Mouse (Mus musculus) hindbrain, embryonic 11.5 days (tissue): ENCODE results near the gene Zfpm1. TPM values are rescaled to one million over a fixed set of nuclear protein-coding genes. Genes with fewer than 3 reads are reported as not detected.

Experiments
- ATAC-seq: fragments of 200-750 bp; cut with Nextera tagmentation; 2 replicates; pipeline ENCODE4 v1.8.0; 2017; ENCODE audit warnings: mild to moderate bottlenecking, moderate TSS enrichment, moderate library complexity; ENCODE audit not compliant: low FRiP score
- DNase-seq: peaks from one replicate; pipeline ENCODE4 v3.0.0-alpha.2; 2015; ENCODE audit warnings: low spot score
- H3K27ac ChIP-seq: fragments of 300-500 bp; sonication (generic); 2 replicates; pipeline ENCODE4 v1.5.1; 2014; ENCODE audit warnings: mild to moderate bottlenecking, low read depth, low read length
- H3K27me3 ChIP-seq: fragments of 300-500 bp; sonication (generic); 2 replicates; pipeline ENCODE4 v1.6.1; 2014; ENCODE audit warnings: mild to moderate bottlenecking, low read length, moderate library complexity, mixed read lengths; ENCODE audit not compliant: control insufficient read depth, insufficient read depth
- H3K36me3 ChIP-seq: fragments of 300-500 bp; sonication (generic); 2 replicates; pipeline ENCODE4 v1.6.1; 2014; ENCODE audit warnings: mild to moderate bottlenecking, low read length, moderate library complexity, mixed read lengths; ENCODE audit not compliant: control insufficient read depth, insufficient read depth
- H3K4me1 ChIP-seq: fragments of 300-500 bp; sonication (generic); replicated peaks from 2 replicates; pipeline ENCODE4 v1.6.1; 2014; ENCODE audit warnings: low read length, mixed read lengths; ENCODE audit not compliant: control insufficient read depth, insufficient read depth
- H3K4me2 ChIP-seq: fragments of 300-500 bp; sonication (generic); replicated peaks from 2 replicates; pipeline ENCODE4 v1.6.1; 2014; ENCODE audit warnings: mild to moderate bottlenecking, low read depth, low read length
- H3K4me3 ChIP-seq: fragments of 300-500 bp; sonication (generic); 2 replicates; pipeline ENCODE4 v1.5.1; 2014; ENCODE audit warnings: low read depth, low read length
- H3K9ac ChIP-seq: fragments of 300-500 bp; sonication (generic); 2 replicates; pipeline ENCODE4 v1.6.1; 2014; ENCODE audit warnings: low read depth, low read length
- H3K9me3 ChIP-seq: fragments of 300-500 bp; sonication (generic); 2 replicates; pipeline ENCODE4 v1.6.1; 2016; ENCODE audit warnings: low read length; ENCODE audit not compliant: control insufficient read depth
- WGBS: fragments of 180-500 bp; shearing (Covaris S2); extraction: QIAGEN DNeasy Blood & Tissue Kit; methylation state at CpG from one replicate; pipeline ENCODE4 v1.1.7; 2014; 5-methylcytosine and 5-hydroxymethylcytosine counted together
- polyA plus RNA-seq: library from polyadenylated mRNA; unstranded; fragments of >200 nt; fragmentation: Nextera tagmentation; extraction: Ambion mirVana; gene quantifications from 2 replicates; pipeline ENCODE4 v1.2.1, GENCODE M21; 2014

The Zfpm1 gene
- polyA plus RNA-seq, 1 experiment from 2014 or later = 1.9 TPM

- Histone ChIP-seq H3K27ac (no peak overlapping the region), H3K4me1 (0 out of 2 replicates have a peak, but pooled peaks cover 4% of the 10 kb centered on the region)
- 5% methylated on average over 2 of the region's 5 CpGs for WGBS
Measured at GRCm38 (mm10) chr8:122344219-122344618, 62.3 kb downstream of the Zfpm1 start.

GRCm38 (mm10) chr8:122345181-122346095, 63.5 kb downstream of the Zfpm1 start:
- H3K36me3 ChIP-seq = no peaks in the 10 kb centered on the region
- DNase-seq = no peak
- ATAC-seq = no peak
- no peak overlapping the region for H3K4me3 ChIP-seq
- H3K4me1 ChIP-seq = 0 out of 2 replicates have a peak, but pooled peaks cover 4% of the 10 kb centered on the region
- no peak overlapping the region for H3K27ac ChIP-seq
- no peak overlapping the region for H3K4me2 ChIP-seq
- peaks cover 19% of the 10 kb centered on the region for H3K27me3 ChIP-seq
- WGBS = 58% methylated on average over 12 of the region's 12 CpGs
- H3K9ac ChIP-seq = no peak overlapping the region
- no peaks in the 10 kb centered on the region for H3K9me3 ChIP-seq

More at GRCm38 (mm10) chr8:122344219-122344618, 62.3 kb downstream of the Zfpm1 start:
- H3K9me3 ChIP-seq = no peaks in the 10 kb centered on the region
- H3K27me3 ChIP-seq = peaks cover 19% of the 10 kb centered on the region
- ATAC-seq (0 out of 2 replicates have a peak, but pooled peaks have one; percentile 35), DNase-seq (no peak)
- H3K4me3 ChIP-seq = no peak overlapping the region; the same call in 1 of the 2 replicates
- no peak overlapping the region for H3K4me2 ChIP-seq
- H3K9ac ChIP-seq = no peak overlapping the region
- no peaks in the 10 kb centered on the region for H3K36me3 ChIP-seq

- H3K4me2 ChIP-seq = no peak overlapping the region
- 78% methylated on average over 5 of the region's 5 CpGs for WGBS
- ATAC-seq (no peak), DNase-seq (no peak)
- H3K4me3 ChIP-seq = no peak overlapping the region
- 0 out of 2 replicates have a peak, but pooled peaks cover 4% of the 10 kb centered on the region for H3K4me1 ChIP-seq
- H3K9ac ChIP-seq = no peak overlapping the region
- H3K27ac ChIP-seq = no peak overlapping the region
- H3K9me3 ChIP-seq = no peaks in the 10 kb centered on the region
- H3K36me3 ChIP-seq = no peaks in the 10 kb centered on the region
- H3K27me3 ChIP-seq = peaks cover 14% of the 10 kb centered on the region
Measured at GRCm38 (mm10) chr8:122347811-122348552, 66.0 kb downstream of the Zfpm1 start.

- Histone ChIP-seq H3K27ac (no peak overlapping the region), H3K36me3 (no peaks in the 10 kb centered on the region), H3K4me2 (no peak overlapping the region), H3K4me3 (no peak overlapping the region), H3K9ac (no peak overlapping the region), H3K4me1 (no peaks in the 10 kb centered on the region), H3K9me3 (no peaks in the 10 kb centered on the region), H3K27me3 (peaks cover 4% of the 10 kb centered on the region; the same call in 1 of the 2 replicates)
- no peak for DNase-seq
- 45% methylated on average over 15 of the region's 15 CpGs for WGBS
- no peak for ATAC-seq
Measured at GRCm38 (mm10) chr8:122349357-122350297, 67.7 kb downstream of the Zfpm1 start.

- ATAC-seq = peak; percentile 56; the same call in 1 of the 2 replicates
- no peaks in the 10 kb centered on the region for H3K9me3 ChIP-seq
- no peak for DNase-seq
- WGBS = 27% methylated on average over 11 of the region's 11 CpGs
- H3K4me1 ChIP-seq = no peaks in the 10 kb centered on the region
- no peak overlapping the region for H3K4me2 ChIP-seq
- H3K4me3 ChIP-seq = no peak overlapping the region
- no peaks in the 10 kb centered on the region; the same call in 1 of the 2 replicates for H3K27me3 ChIP-seq
- no peak overlapping the region for H3K27ac ChIP-seq
- no peaks in the 10 kb centered on the region for H3K36me3 ChIP-seq
- H3K9ac ChIP-seq = no peak overlapping the region
Measured at GRCm38 (mm10) chr8:122350309-122351089, 68.6 kb downstream of the Zfpm1 start.

- ATAC-seq (no peak), DNase-seq (no peak)
- Histone ChIP-seq H3K4me3 (no peak overlapping the region), H3K4me1 (no peaks in the 10 kb centered on the region), H3K9me3 (no peaks in the 10 kb centered on the region), H3K27ac (no peak overlapping the region), H3K9ac (no peak overlapping the region), H3K4me2 (no peak overlapping the region), H3K36me3 (no peaks in the 10 kb centered on the region), H3K27me3 (no peaks in the 10 kb centered on the region)
- WGBS = 81% methylated on average over 8 of the region's 8 CpGs
Measured at GRCm38 (mm10) chr8:122354157-122354556, 72.2 kb downstream of the Zfpm1 start.

GRCm38 (mm10) chr8:122355642-122356606, 74.0 kb downstream of the Zfpm1 start:
- no peaks in the 10 kb centered on the region for H3K27me3 ChIP-seq
- no peaks in the 10 kb centered on the region for H3K9me3 ChIP-seq
- ATAC-seq (no peak), DNase-seq (no peak)
- no peak overlapping the region for H3K9ac ChIP-seq
- no peaks in the 10 kb centered on the region for H3K36me3 ChIP-seq
- H3K4me2 ChIP-seq = no peak overlapping the region
- H3K4me1 ChIP-seq = no peaks in the 10 kb centered on the region
- WGBS = 67% methylated on average over 9 of the region's 9 CpGs
- H3K27ac ChIP-seq = no peak overlapping the region
- no peak overlapping the region for H3K4me3 ChIP-seq
